Mouse (Mus musculus) left cerebral cortex, postnatal 14 days (tissue): ENCODE measurements around the gene P2rx4. TPM values are rescaled to one million over a fixed set of nuclear protein-coding genes. Genes with fewer than 3 reads are reported as not detected.

ENCODE experiments used
- DNase-seq, 2 experiments: peaks; one replicate each; pipeline ENCODE4 v3.0.0; 2021 to 2022; ENCODE audit warnings: low spot score in 2 of 2, mixed read lengths in 1 of 2
- intact Hi-C: fragments of 180-260 bp; cut with DNase I; formaldehyde crosslinking; loops from one replicate; pipeline ENCODE4 v1.15.1; 2025
- total RNA-seq, 2 experiments: library from RNA; stranded (reverse); gene quantifications; 2 replicates each; pipeline ENCODE4 v1.2.3; 2021

The P2rx4 gene
- total RNA-seq, 2 experiments from 2014 or later, result 11.3 to 11.9 TPM

- no peak for DNase-seq
- intact Hi-C loops, result no loop called here
Measured at GRCm38 (mm10) chr5:122700109-122700836, 7.1 kb upstream of the P2rx4 start.

GRCm38 (mm10) chr5:122700837-122701212, 6.5 kb upstream of the P2rx4 start:
- intact Hi-C loops, result no loop called here

GRCm38 (mm10) chr5:122702156-122702555, 5.2 kb upstream of the P2rx4 start:
- intact Hi-C loops, result no loop called here
- no peak for DNase-seq

More at GRCm38 (mm10) chr5:122700837-122701212, 6.5 kb upstream of the P2rx4 start:
- DNase-seq, result no peak

- intact Hi-C loops, result no loop called here
- no peak for DNase-seq
Measured at GRCm38 (mm10) chr5:122703574-122703973, 3.8 kb upstream of the P2rx4 start.

- no peak for DNase-seq
- intact Hi-C loops, result no loop called here
Measured at GRCm38 (mm10) chr5:122704571-122704970, 2.8 kb upstream of the P2rx4 start.

GRCm38 (mm10) chr5:122705174-122705573, 2.2 kb upstream of the P2rx4 start:
- intact Hi-C loops, result no loop called here
- no peak for DNase-seq

- intact Hi-C loops, result no loop called here
- DNase-seq, result no peak
Measured at GRCm38 (mm10) chr5:122706917-122707275, 448 bp upstream of the P2rx4 start.

GRCm38 (mm10) chr5:122708819-122709218, 1.5 kb downstream of the P2rx4 start:
- no peak for DNase-seq
- intact Hi-C loops, result no loop called here

- intact Hi-C loops, result no loop called here
- no peak for DNase-seq
Measured at GRCm38 (mm10) chr5:122715723-122716122, 8.4 kb downstream of the P2rx4 start.

GRCm38 (mm10) chr5:122716793-122717192, 9.4 kb downstream of the P2rx4 start:
- intact Hi-C loops, result no loop called here
- DNase-seq, result no peak

- intact Hi-C loops, result no loop called here
- DNase-seq, result no peak
Measured at GRCm38 (mm10) chr5:122718400-122718799, 11.1 kb downstream of the P2rx4 start.

- intact Hi-C loops, result no loop called here
- DNase-seq, result no peak
Measured at GRCm38 (mm10) chr5:122719168-122719567, 11.8 kb downstream of the P2rx4 start.

GRCm38 (mm10) chr5:122725453-122725852, 18.1 kb downstream of the P2rx4 start:
- intact Hi-C loops, result loop anchor here (5.0 kb wide), 2 partner anchors 83 to 323 kb away; partner anchors contain the start of gene P2rx7
- DNase-seq, result no peak

- intact Hi-C loops, result loop anchor here (5.0 kb wide), 2 partner anchors 84 to 324 kb away; partner anchors contain the start of gene P2rx7
Measured at GRCm38 (mm10) chr5:122726068-122726467, 18.7 kb downstream of the P2rx4 start.

GRCm38 (mm10) chr5:122726595-122726994, 19.3 kb downstream of the P2rx4 start:
- DNase-seq, result no peak
- intact Hi-C loops, result loop anchor here (5.0 kb wide), 2 partner anchors 84 to 324 kb away; partner anchors contain the start of gene P2rx7

More at GRCm38 (mm10) chr5:122726068-122726467, 18.7 kb downstream of the P2rx4 start:
- DNase-seq, result peak; percentile 86 to 88

GRCm38 (mm10) chr5:122727096-122727495, 19.8 kb downstream of the P2rx4 start:
- intact Hi-C loops, result loop anchor here (5.0 kb wide), 2 partner anchors 85 to 325 kb away; partner anchors contain the start of gene P2rx7
- no peak for DNase-seq

GRCm38 (mm10) chr5:122730776-122731175, 23.4 kb downstream of the P2rx4 start:
- intact Hi-C loops, result no loop called here
- no peak for DNase-seq

- intact Hi-C loops, result no loop called here
- peak; percentile 62 to 63 for DNase-seq
Measured at GRCm38 (mm10) chr5:122731321-122731720, 24.0 kb downstream of the P2rx4 start.

- intact Hi-C loops, result no loop called here
- no peak for DNase-seq
Measured at GRCm38 (mm10) chr5:122731991-122732673, 24.8 kb downstream of the P2rx4 start.

- DNase-seq, result no peak
- intact Hi-C loops, result no loop called here
Measured at GRCm38 (mm10) chr5:122733881-122734280, 26.5 kb downstream of the P2rx4 start.

- intact Hi-C loops, result no loop called here
- DNase-seq, result no peak
Measured at GRCm38 (mm10) chr5:122735853-122736252, 28.5 kb downstream of the P2rx4 start.
